Mouse (Mus musculus): ENCODE measurements around the gene Gm13030.

DNA sequence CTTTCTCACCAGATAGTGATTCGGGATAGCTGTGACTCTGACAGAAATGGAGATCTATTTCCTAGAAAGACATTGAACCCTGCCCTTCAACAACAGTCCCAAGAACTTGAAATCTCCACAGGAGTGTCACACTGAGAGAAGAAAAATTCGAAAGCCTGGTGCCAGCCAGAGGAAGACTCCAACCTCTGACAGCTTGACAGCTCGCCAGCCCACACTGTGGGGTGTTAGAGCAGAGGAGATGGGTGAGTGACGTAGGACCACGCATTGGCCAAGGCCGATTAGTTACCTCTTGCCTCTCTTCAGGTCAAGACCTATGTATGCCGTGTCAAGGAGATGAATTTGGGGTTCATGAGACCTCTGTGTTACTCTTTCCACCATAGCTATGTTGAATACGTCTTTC, 33.0 kb downstream of the Gm13030 start:
- TF ChIP-seq CTCF (IDR thresholded peaks at IDR 0.05; ENCODE audit: control insufficient read depth, insufficient read depth, low read length) (no peak), POLR2A (IDR thresholded peaks at IDR 0.05; ENCODE audit: borderline replicate concordance, control insufficient read depth, low read depth, low read length) (no peak)

Data from bone marrow, adult 2 months (tissue).